Mouse (Mus musculus) macrophage (primary cell): Measurements from ENCODE around the gene Grm1. TPM values are rescaled to one million over a fixed set of nuclear protein-coding genes. Genes with fewer than 3 reads are reported as not detected.

ENCODE experiments used
- H3K27ac ChIP-seq: fragments of 350-480 bp; formaldehyde crosslinking; 2 replicates; pipeline ENCODE4 v1.9.0; 2021
- H3K36me3 ChIP-seq: fragments of 350-480 bp; formaldehyde crosslinking; 2 replicates; pipeline ENCODE4 v1.9.0; 2021; ENCODE audit errors: inconsistent target
- H3K4me3 ChIP-seq: fragments of 350-480 bp; formaldehyde crosslinking; 2 replicates; pipeline ENCODE4 v1.9.0; 2021; ENCODE audit errors: inconsistent target
- H3K79me2 ChIP-seq: fragments of 350-480 bp; formaldehyde crosslinking; 2 replicates; pipeline ENCODE4 v1.9.0; 2021; ENCODE audit errors: inconsistent target
- WGBS: methylation state at CpG from one replicate; pipeline ENCODE4 v1.1.7; 2026; ENCODE audit warnings: inconsistent platforms; ENCODE audit not compliant: missing documents; 5-methylcytosine and 5-hydroxymethylcytosine counted together
- polyA plus RNA-seq: library from polyadenylated mRNA; stranded (reverse); fragments of 250-400 nt; gene quantifications from 3 replicates; pipeline ENCODE4 v1.2.4, GENCODE M21; 2018; ENCODE audit warnings: inconsistent platforms

The Grm1 gene
- polyA plus RNA-seq, 1 experiment from 2014 or later, result not detected

DNA sequence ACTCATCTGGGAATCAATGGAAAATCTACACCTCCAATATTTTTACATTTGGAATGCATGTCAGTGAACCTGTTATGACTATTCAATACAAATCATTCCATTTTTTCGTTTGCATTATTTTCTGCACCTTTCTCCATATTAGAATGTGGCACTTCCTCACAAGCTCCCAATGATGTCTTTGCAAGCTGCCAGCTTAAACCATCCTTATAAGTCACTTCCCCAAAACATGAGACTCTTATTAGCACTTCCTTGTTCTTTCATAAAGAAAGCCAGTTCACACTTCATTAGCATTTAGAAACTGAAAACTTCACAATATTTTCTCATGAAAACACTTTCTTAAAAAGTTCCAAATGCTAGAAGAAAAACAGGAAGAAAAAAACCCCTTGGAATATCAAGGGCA lies 338.1 kb downstream of the Grm1 start:
- Histone ChIP-seq H3K79me2 (no peaks in the 10 kb centered on the region), H3K36me3 (no peaks in the 10 kb centered on the region), H3K4me3 (no peak overlapping the region), H3K27ac (no peak overlapping the region)
- WGBS, result 0% methylated on average over 1 of the region's 1 CpGs

DNA sequence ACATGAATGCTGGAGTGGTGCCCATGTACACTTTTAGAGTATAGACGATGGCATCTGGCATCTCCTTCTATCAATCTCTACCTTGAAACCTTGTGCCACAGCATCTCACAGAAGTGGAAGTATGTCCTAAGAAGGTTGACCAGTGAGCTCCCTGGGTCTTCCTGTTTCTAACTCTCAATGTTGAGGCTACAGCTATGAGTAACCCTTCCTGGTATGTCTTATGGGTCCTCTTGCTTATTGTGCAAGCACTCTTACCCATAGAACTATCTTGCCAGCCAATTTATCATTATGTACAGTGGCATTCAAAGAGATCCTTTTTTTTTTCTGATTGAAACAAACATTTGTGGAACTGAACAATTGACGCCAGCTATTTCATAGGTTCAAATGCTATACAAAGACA lies 340.0 kb downstream of the Grm1 start:
- no peak overlapping the region for H3K4me3 ChIP-seq
- H3K79me2 ChIP-seq, result no peaks in the 10 kb centered on the region
- H3K36me3 ChIP-seq, result no peaks in the 10 kb centered on the region
- H3K27ac ChIP-seq, result no peak overlapping the region
- 44% methylated on average over 2 of the region's 2 CpGs for WGBS

DNA sequence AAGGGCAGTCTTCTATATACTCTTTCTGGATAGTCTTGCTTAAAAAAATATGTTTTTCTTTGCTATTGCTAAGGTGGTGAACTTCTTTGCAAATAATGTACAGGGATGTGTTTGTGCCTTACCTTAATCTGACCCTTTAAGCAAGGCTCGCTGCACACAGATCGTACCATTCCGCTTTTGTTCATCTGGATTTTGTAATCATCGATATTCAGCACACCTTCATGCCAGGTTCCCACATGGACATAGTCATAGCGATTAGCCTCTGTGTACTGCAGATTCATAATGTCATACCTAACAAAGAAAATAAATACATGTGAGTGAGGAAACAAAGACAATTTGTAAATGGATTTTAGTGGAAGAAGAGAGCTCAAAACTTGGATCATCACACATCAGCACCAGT lies 340.8 kb downstream of the Grm1 start:
- WGBS, result 98% methylated on average over 5 of the region's 5 CpGs
- Histone ChIP-seq H3K4me3 (no peak overlapping the region), H3K36me3 (no peaks in the 10 kb centered on the region), H3K79me2 (no peaks in the 10 kb centered on the region), H3K27ac (no peak overlapping the region)

DNA sequence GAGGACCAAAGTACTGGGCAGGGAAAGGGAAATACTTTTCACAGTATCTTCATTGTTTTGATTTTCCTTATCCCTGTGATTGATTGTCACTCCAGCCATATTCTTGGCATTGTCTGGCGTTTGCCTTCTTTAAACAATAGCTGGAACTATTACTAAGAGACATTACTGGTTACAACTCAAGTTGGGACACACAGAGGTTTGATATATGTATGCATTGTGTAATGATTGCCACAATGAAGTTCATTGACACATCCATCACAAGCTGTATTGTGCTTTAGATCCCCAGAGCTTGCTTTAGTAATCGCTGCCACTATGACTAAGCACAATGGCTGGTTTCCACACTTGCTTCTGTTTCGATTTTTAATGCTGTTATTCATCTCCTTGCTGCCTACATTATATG lies 341.4 kb downstream of the Grm1 start:
- Histone ChIP-seq H3K4me3 (no peak overlapping the region), H3K36me3 (no peaks in the 10 kb centered on the region), H3K27ac (no peak overlapping the region), H3K79me2 (no peaks in the 10 kb centered on the region)
- whole genome bisulfite sequencing, result 27% methylated on average over 3 of the region's 3 CpGs

DNA sequence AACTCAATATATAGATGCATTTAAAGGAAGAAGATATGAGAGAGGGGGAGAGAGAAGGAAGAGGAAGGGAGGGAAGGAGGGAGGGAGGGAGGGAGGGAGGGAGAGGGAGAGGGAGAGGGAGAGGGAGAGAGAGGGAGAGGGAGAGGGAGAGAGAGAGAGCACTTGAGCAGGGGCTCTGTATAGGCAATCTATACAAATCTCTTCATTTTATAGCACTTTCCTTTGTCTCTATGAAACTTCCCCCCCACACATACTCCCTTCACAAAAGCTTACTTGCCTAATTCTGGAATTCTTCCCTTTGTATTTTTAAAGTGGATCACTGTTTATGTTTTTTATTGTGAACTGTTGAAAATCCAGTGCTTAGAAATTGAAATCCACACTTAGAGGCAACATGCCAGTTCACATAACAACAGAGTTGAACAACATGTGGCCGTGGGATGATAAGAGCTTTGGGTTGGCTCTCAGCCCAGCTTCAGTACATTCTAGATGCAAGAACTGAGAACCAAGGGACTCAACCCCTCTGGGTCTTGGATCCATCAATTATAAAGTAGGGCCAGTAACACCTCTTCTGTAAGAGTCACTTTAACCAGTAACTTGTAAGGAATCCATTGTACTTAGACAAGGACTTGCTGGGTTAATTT lies 345.0 kb downstream of the Grm1 start:
- Histone ChIP-seq H3K4me3 (no peak overlapping the region), H3K79me2 (no peaks in the 10 kb centered on the region), H3K36me3 (no peaks in the 10 kb centered on the region), H3K27ac (no peak overlapping the region)
- WGBS, result 50% methylated on average over 1 of the region's 1 CpGs

DNA sequence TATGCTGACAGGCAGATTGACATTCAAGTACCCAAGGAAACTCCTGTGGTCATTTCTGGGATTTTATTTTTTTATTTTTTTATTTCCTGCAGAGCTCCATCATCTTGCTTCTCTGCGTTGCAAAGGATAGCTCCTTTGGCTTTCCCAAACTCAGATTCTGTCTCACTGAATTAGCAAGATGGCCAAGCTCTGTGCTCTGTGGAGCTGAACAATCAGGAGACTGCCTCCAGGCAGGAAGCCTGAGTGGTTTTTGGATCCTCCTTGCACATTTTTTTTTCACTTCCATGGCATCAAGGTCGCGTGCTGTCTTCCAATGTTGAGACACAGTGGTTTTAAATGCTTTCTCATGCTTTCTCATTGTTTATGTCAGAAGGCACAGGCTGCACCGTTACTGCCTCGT lies 347.6 kb downstream of the Grm1 start:
- WGBS, result 16% methylated on average over 5 of the region's 5 CpGs
- H3K79me2 ChIP-seq, result no peaks in the 10 kb centered on the region
- no peak overlapping the region for H3K27ac ChIP-seq
- no peaks in the 10 kb centered on the region for H3K36me3 ChIP-seq
- no peak overlapping the region for H3K4me3 ChIP-seq

DNA sequence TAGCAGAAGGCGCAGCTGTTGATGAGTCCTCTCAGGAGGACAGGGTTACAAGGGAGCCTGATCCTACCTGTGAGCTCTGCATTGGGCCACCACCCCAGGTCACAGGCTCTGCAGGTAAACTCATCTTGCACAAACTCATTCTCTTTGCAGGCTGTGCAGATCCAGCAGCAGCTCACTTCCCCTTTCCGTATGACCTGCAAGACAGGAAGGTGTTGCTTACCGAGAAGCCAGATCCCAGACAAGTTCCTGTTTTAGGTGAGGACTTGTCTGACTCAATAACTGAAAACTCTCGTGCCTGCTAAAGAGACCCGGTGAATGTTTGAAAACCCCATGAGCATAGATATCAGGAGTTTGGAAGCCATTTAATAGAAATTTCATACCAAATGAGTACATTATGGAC lies 349.1 kb downstream of the Grm1 start:
- 6% methylated on average over 5 of the region's 5 CpGs for WGBS
- Histone ChIP-seq H3K79me2 (no peaks in the 10 kb centered on the region), H3K27ac (no peak overlapping the region), H3K36me3 (no peaks in the 10 kb centered on the region), H3K4me3 (no peak overlapping the region)

DNA sequence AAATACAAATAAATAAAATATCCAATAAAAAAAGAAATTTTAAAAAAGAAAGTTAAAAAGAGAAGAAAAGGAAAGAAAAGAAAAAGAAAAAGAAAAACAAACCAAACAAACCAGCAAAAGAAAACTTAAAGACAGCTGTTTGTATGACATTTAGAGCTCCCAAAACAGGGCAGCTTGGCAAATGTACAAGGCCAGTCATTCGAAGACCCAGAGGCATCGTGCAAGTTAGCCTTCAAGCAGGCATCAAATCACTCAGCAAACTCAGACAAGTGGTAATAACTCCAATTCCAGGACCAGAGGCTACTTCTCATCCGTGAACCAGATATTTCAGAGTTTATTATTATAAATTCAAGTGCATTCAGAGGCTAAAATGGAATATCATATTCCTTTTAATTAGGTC lies 355.7 kb downstream of the Grm1 start:
- H3K27ac ChIP-seq, result no peak overlapping the region
- H3K4me3 ChIP-seq, result no peak overlapping the region
- no peaks in the 10 kb centered on the region for H3K79me2 ChIP-seq
- H3K36me3 ChIP-seq, result no peaks in the 10 kb centered on the region
- 94% methylated on average over 3 of the region's 3 CpGs for WGBS

DNA sequence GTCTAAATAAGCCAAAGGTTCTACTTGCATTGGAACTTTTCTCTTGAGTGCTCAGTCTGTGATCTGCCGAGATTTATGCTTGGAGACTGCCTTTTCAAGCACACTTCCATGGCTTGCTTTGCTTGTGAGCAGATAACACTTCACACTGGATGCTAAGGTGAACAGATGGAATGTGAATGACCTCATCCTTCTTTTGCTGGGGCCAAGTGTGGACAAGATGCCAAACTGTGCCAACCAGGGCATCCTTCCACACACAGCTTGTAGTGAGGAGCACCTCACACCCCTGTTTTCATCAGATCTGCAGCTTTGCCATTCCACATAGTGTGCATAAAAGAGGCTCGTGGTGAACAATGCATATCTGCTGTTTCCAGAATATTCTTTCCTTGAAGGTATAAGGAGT lies 371.3 kb downstream of the Grm1 start:
- H3K36me3 ChIP-seq, result no peaks in the 10 kb centered on the region
- H3K79me2 ChIP-seq, result no peaks in the 10 kb centered on the region
- no peak overlapping the region for H3K4me3 ChIP-seq
- 82% methylated on average over 2 of the region's 2 CpGs for WGBS
- no peak overlapping the region for H3K27ac ChIP-seq

DNA sequence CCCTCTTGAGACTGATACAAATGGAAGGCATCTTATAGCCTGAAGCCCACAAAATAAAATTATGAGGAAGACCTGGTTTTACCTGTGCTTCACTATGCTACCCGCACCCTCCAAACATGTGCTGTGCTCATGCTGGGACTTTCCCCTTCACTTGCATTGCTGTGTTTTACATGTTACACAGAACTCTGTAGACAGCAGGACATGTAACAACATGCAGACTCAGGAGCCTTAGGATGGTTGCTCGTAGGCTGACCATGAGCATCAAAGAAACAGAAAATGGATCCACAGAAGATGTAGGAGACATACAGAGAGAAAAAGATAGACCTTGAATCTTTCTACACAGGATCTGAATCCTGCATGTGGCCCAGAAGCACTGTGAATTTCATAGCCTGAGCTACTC lies 371.8 kb downstream of the Grm1 start:
- H3K79me2 ChIP-seq, result no peaks in the 10 kb centered on the region
- H3K36me3 ChIP-seq, result no peaks in the 10 kb centered on the region
- no peak overlapping the region for H3K4me3 ChIP-seq
- WGBS, result 90% methylated on average over 2 of the region's 2 CpGs
- no peak overlapping the region for H3K27ac ChIP-seq

DNA sequence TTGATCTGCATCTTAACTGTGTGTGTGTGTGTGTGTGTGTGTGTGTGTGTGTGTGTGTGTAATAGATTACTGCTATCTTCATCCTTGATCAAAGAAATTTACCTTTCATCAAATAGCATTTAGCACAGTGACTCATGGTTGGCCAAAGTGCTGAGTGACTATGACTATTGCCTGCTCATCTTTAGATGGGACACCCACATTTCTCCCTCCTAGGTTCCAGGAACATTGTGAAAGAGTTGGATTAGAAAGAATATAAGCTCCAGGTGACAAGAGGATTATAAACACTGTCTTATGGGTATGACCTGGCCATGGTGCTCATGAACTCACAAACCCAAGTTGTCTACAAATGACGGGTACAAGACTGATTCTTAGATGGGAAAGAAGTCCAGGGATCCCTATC lies 374.1 kb downstream of the Grm1 start:
- Histone ChIP-seq H3K79me2 (no peaks in the 10 kb centered on the region), H3K36me3 (no peaks in the 10 kb centered on the region), H3K4me3 (no peak overlapping the region), H3K27ac (no peak overlapping the region)
- 86% methylated on average over 1 of the region's 1 CpGs for WGBS

DNA sequence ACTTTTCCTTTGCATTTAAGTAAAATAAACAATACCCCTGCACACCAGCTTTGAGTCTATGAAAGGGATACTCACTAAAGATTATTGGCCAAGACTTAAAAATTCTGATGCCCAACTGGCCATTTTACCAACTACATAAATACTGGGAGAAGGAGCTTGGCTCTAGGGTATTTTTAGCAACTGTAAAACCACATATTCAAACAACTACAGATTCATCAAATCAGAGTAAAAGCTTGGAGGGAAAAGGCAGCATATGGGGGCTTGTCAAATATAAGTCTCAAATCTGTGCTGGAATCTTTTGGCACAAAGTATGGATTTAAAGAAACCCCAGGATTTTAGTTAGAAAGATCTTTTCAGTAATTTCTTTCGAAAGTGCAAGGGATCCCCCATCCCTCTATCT lies 380.8 kb downstream of the Grm1 start:
- no peak overlapping the region for H3K4me3 ChIP-seq
- H3K79me2 ChIP-seq, result no peaks in the 10 kb centered on the region
- H3K27ac ChIP-seq, result no peak overlapping the region
- 100% methylated on average over 1 of the region's 1 CpGs for WGBS
- H3K36me3 ChIP-seq, result no peaks in the 10 kb centered on the region

DNA sequence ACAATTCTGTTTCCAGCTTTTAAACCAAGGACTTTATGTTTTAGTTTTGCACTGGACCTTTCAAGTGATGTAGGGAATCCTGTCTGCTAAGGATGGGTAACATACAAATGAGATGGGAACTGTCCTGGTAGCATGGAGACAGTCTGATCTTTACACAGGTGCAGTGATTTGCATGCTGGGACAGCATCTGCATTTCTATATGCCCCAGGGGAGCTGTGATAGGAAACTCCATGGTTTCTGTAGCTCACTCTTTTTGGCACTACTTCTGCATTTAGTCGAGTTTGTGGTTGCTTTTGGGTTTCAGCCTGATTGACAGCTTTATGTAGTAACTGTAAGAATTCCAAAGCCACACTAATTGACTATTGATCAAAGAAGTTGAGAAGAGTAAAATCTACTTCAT lies 381.3 kb downstream of the Grm1 start:
- Histone ChIP-seq H3K79me2 (no peaks in the 10 kb centered on the region), H3K4me3 (no peak overlapping the region), H3K36me3 (no peaks in the 10 kb centered on the region), H3K27ac (no peak overlapping the region)
- WGBS, result 7% methylated on average over 1 of the region's 1 CpGs

DNA sequence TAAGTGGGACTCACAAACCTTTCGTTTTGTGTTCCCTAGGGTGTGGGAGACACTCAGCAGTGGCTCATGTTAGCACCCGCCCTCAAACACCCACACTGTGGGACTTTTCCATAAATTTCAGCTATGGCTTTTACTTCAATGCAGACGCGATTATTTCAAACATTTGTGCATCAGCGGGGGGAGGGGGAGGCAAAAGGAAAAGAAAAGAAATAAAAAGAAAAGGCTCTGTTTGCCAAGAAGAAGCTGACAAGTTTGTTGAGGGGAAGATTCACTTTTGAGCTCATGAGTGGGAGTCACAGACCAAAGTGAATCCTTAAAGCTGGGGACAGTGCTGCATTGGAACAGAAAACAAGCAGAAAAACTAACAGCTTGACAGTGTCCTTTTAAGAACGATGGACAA lies 384.7 kb downstream of the Grm1 start:
- Histone ChIP-seq H3K27ac (no peak overlapping the region), H3K4me3 (no peak overlapping the region), H3K36me3 (no peaks in the 10 kb centered on the region), H3K79me2 (no peaks in the 10 kb centered on the region)
- WGBS, result 95% methylated on average over 6 of the region's 6 CpGs

DNA sequence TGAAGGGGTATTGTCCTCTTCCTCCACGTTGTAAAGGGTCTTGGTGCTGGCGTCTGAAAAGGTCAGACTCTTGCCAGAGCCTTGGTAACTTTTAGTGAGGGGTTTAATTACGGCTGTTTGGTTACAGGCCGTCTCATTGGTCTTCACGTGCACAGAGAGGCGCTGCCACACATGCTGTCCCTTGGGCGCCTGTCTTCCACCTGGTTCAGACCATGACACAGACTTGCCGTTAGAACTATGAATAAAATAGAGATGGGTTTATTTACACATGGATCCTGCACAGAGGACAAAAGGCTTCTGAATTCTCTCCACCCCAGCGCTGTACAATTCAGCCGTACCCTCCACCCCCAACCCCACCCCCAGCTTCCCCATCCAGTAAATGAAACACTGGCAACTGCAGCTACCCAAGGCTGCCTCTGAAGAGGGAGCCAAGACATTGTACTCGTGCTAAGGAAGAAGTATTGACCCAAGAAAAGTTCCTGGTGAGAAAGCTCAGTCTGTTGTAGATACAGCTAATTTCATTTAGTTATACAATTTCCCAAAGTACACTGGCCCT lies 392.4 kb downstream of the Grm1 start:
- 4% methylated on average over 11 of the region's 11 CpGs for WGBS
- Histone ChIP-seq H3K4me3 (no peak overlapping the region), H3K79me2 (no peaks in the 10 kb centered on the region), H3K36me3 (no peaks in the 10 kb centered on the region), H3K27ac (no peak overlapping the region)
